Mouse (Mus musculus) embryonic facial prominence, embryonic 11.5 days (tissue): Measurements from ENCODE around the gene Marcks. TPM values are rescaled to one million over a fixed set of nuclear protein-coding genes. Genes with fewer than 3 reads are reported as not detected.

Experiments
- ATAC-seq: fragments of 200-750 bp; cut with Nextera tagmentation; replicated peaks from 2 replicates; pipeline ENCODE4 v1.8.0; 2017; ENCODE audit warnings: low read depth; ENCODE audit not compliant: insufficient number of reproducible peaks, low FRiP score, low TSS enrichment
- DNase-seq: peaks from one replicate; pipeline ENCODE4 v3.0.0-alpha.2; 2015; ENCODE audit warnings: low spot score
- H3K27ac ChIP-seq: fragments of 300-500 bp; sonication (generic); replicated peaks from 2 replicates; pipeline ENCODE4 v1.5.1; 2014; ENCODE audit warnings: mild to moderate bottlenecking, low read depth, low read length, control low read depth
- H3K27me3 ChIP-seq: fragments of 300-500 bp; sonication (generic); 2 replicates; pipeline ENCODE4 v1.6.1; 2014; ENCODE audit warnings: mild to moderate bottlenecking, low read length, moderate library complexity, mixed read lengths; ENCODE audit not compliant: control insufficient read depth, insufficient read depth
- H3K36me3 ChIP-seq: fragments of 300-500 bp; sonication (generic); replicated peaks from 2 replicates; pipeline ENCODE4 v1.6.1; 2014; ENCODE audit warnings: low read depth, mild to moderate bottlenecking, low read length, moderate library complexity, mixed read lengths; ENCODE audit not compliant: control insufficient read depth, insufficient read depth
- H3K4me1 ChIP-seq: fragments of 300-500 bp; sonication (generic); 2 replicates; pipeline ENCODE4 v1.6.1; 2014; ENCODE audit warnings: low read length, mixed read lengths; ENCODE audit not compliant: control insufficient read depth, insufficient read depth
- H3K4me2 ChIP-seq: fragments of 300-500 bp; sonication (generic); 2 replicates; pipeline ENCODE4 v1.6.1; 2014; ENCODE audit warnings: low read depth, mild to moderate bottlenecking, control low read depth, low read length, moderate library complexity
- H3K4me3 ChIP-seq: fragments of 300-500 bp; sonication (generic); 2 replicates; pipeline ENCODE4 v1.5.1; 2014; ENCODE audit warnings: low read depth, low read length, control low read depth
- H3K9ac ChIP-seq: fragments of 300-500 bp; sonication (generic); replicated peaks from 2 replicates; pipeline ENCODE4 v1.6.1; 2014; ENCODE audit warnings: mild to moderate bottlenecking, control low read depth, low read length
- H3K9me3 ChIP-seq: fragments of 300-500 bp; sonication (generic); replicated peaks from 2 replicates; pipeline ENCODE4 v1.6.1; 2016; ENCODE audit warnings: mild to moderate bottlenecking, low read length, inconsistent platforms, mixed read lengths; ENCODE audit not compliant: control insufficient read depth
- WGBS: fragments of 180-500 bp; shearing (Covaris S2); extraction: QIAGEN DNeasy Blood & Tissue Kit; methylation state at CpG from one replicate; pipeline ENCODE4 v1.1.7; 2014; 5-methylcytosine and 5-hydroxymethylcytosine counted together
- polyA plus RNA-seq: library from polyadenylated mRNA; unstranded; fragments of >200 nt; fragmentation: Nextera tagmentation; extraction: Ambion mirVana; gene quantifications from 2 replicates; pipeline ENCODE4 v1.2.1, GENCODE M21; 2014

Gene Marcks
- polyA plus RNA-seq, 1 experiment from 2014 or later: 341 TPM

- Histone ChIP-seq H3K4me3 (no peak overlapping the region), H3K36me3 (no peaks in the 10 kb centered on the region; the same call in 1 of the 2 replicates), H3K27ac (no peak overlapping the region), H3K4me2 (no peak overlapping the region), H3K27me3 (no peaks in the 10 kb centered on the region), H3K9ac (no peak overlapping the region), H3K4me1 (no peaks in the 10 kb centered on the region), H3K9me3 (no peaks in the 10 kb centered on the region)
- ATAC-seq (no peak), DNase-seq (no peak)
- 89% methylated on average over 3 of the region's 3 CpGs for WGBS
Measured at GRCm38 (mm10) chr10:37129652-37130051, 9.1 kb downstream of the Marcks start.

DNA sequence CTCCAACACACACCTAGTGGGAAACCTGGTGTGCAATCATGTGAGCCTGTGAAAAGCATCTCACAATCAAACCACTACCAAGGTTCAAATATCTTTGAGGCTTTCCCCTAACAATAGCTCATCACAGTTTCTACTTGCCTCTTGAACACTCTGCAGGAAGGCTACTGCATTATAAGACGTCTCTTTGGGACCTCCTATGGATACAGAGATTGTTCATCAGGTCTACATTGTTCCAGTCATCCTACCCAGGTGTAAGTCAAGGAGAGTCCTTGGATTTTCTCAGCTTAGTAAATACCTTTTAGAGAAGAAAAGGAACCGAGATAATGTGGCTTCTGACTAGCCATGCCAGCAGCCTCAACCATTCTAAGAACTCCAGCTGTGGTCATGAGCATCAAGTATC is 23.4 kb downstream of the Marcks start:
- whole genome bisulfite sequencing: 71% methylated on average over 2 of the region's 2 CpGs
- no peaks in the 10 kb centered on the region for H3K9me3 ChIP-seq
- H3K4me2 ChIP-seq: no peak overlapping the region
- H3K4me1 ChIP-seq: no peaks in the 10 kb centered on the region
- no peaks in the 10 kb centered on the region for H3K36me3 ChIP-seq
- H3K9ac ChIP-seq: no peak overlapping the region
- DNase-seq (no peak), ATAC-seq (no peak)
- no peaks in the 10 kb centered on the region for H3K27me3 ChIP-seq
- no peak overlapping the region for H3K27ac ChIP-seq
- H3K4me3 ChIP-seq: no peak overlapping the region

DNA sequence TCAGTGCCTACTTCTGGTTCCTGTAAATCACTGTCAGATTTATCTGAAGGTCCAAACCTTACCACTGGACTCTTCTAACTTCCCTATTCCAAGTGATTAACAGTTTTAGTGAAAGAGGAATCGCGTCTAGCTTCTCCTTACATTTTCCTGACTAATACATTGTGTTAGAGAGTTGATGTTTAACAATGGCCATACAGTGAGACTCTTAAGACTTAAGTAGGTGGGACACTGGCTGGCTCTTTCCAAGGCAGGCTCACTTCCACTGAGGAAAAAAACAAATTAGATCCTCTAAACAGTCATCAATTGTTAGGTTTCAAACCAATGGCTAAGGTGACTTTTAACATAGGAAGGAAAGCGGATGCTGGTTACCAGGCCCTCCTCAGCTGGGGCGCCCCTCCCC is 25.9 kb downstream of the Marcks start:
- H3K4me1 ChIP-seq: no peaks in the 10 kb centered on the region
- no peak for ATAC-seq
- no peaks in the 10 kb centered on the region for H3K27me3 ChIP-seq
- WGBS: 78% methylated on average over 4 of the region's 4 CpGs
- no peak overlapping the region for H3K4me2 ChIP-seq
- H3K36me3 ChIP-seq: no peaks in the 10 kb centered on the region
- no peak overlapping the region for H3K9ac ChIP-seq
- H3K9me3 ChIP-seq: no peaks in the 10 kb centered on the region
- H3K4me3 ChIP-seq: no peak overlapping the region
- no peak overlapping the region for H3K27ac ChIP-seq
- DNase-seq: no peak

DNA sequence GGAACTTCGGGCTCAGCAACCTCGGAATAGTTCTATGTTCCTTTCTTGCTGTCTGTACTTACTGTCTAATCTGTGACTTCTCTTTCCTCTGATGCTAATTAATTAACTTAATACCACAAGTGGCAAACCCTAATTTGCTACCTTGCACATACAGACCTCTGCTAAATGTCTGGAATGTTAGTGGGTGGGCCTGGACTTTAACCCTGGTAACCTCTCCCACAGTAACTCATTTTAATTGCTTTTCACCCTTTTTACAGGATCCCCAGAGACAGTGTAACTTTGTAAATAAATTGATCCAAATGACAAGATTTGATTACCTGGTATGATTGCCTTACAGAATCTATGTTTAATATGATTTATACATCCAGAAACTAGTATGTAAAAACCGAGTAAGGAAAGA is 26.4 kb downstream of the Marcks start:
- H3K9me3 ChIP-seq: no peaks in the 10 kb centered on the region

GRCm38 (mm10) chr10:37111432-37111831 is 27.3 kb downstream of the Marcks start:
- Histone ChIP-seq H3K9me3 (no peaks in the 10 kb centered on the region), H3K27me3 (no peaks in the 10 kb centered on the region), H3K27ac (no peak overlapping the region)

More for the DNA sequence above, 26.4 kb downstream of the Marcks start:
- H3K4me3 ChIP-seq: no peak overlapping the region
- no peak overlapping the region for H3K4me2 ChIP-seq
- 77% methylated on average over 3 of the region's 3 CpGs for WGBS
- H3K36me3 ChIP-seq: no peaks in the 10 kb centered on the region
- ATAC-seq (no peak), DNase-seq (no peak)
- H3K27ac ChIP-seq: no peak overlapping the region
- H3K27me3 ChIP-seq: no peaks in the 10 kb centered on the region
- no peaks in the 10 kb centered on the region for H3K4me1 ChIP-seq
- no peak overlapping the region for H3K9ac ChIP-seq

GRCm38 (mm10) chr10:37106871-37107627 is 31.7 kb downstream of the Marcks start:
- ATAC-seq (no peak), DNase-seq (no peak)
- no peak overlapping the region for H3K9ac ChIP-seq
- H3K9me3 ChIP-seq: no peaks in the 10 kb centered on the region
- 67% methylated on average over 4 of the region's 4 CpGs for WGBS
- no peak overlapping the region for H3K27ac ChIP-seq
- no peaks in the 10 kb centered on the region for H3K36me3 ChIP-seq
- no peak overlapping the region for H3K4me3 ChIP-seq
- H3K4me1 ChIP-seq: no peaks in the 10 kb centered on the region
- H3K27me3 ChIP-seq: no peaks in the 10 kb centered on the region
- H3K4me2 ChIP-seq: no peak overlapping the region

More at GRCm38 (mm10) chr10:37111432-37111831, 27.3 kb downstream of the Marcks start:
- no peaks in the 10 kb centered on the region for H3K36me3 ChIP-seq
- no peaks in the 10 kb centered on the region for H3K4me1 ChIP-seq
- no peak overlapping the region for H3K4me3 ChIP-seq
- ATAC-seq (no peak), DNase-seq (no peak)
- H3K4me2 ChIP-seq: no peak overlapping the region
- H3K9ac ChIP-seq: no peak overlapping the region
- WGBS: 84% methylated on average over 2 of the region's 2 CpGs

GRCm38 (mm10) chr10:37106303-37106702 is 32.4 kb downstream of the Marcks start:
- Histone ChIP-seq H3K9me3 (no peaks in the 10 kb centered on the region), H3K36me3 (no peaks in the 10 kb centered on the region), H3K9ac (no peak overlapping the region), H3K27me3 (no peaks in the 10 kb centered on the region), H3K4me2 (no peak overlapping the region), H3K4me1 (no peaks in the 10 kb centered on the region), H3K4me3 (no peak overlapping the region), H3K27ac (no peak overlapping the region)
- ATAC-seq (no peak), DNase-seq (no peak)
- 88% methylated on average over 8 of the region's 8 CpGs for WGBS

DNA sequence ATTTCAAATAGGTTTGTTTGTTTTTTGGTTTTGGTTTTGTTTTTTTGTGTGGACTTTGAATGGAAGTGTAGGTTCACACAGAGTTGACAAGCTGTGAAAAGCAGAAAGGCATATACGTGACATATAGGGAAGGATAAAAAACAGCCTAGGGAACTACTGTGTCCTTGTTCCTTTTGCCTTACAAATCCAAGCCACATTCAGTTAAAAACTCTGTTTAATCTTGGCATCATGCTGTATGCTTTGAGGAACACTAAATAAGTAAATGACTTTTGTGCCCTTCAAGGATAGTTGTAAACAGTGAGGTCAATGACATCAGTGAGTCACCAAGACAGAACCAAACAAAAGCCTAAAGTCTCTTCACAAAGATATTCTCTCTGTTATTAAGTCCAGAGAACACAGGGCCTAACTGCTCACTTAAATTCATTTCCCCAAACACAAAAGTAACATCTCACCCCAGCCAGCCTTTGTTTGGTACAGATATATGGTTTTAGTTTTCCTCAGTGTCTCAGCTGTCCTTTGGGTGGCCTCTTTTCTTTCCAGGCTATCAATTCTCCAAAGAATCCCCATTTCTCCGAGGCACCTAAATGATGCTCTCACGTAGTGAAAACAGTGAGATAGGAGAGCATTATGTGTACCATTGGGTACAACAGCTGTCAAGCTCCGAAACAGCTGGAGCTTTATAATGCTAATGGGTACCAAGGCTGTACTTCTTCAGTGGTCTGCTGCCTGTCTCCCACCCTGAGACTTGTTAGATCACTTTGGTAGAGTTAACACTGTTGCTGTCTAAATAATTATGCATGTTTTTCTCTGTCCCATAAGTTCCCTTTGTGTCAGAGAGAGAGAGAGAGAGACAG is 36.3 kb downstream of the Marcks start:
- Histone ChIP-seq H3K27me3 (no peaks in the 10 kb centered on the region), H3K9me3 (no peaks in the 10 kb centered on the region), H3K9ac (no peak overlapping the region), H3K4me1 (no peaks in the 10 kb centered on the region), H3K4me2 (no peak overlapping the region), H3K4me3 (no peak overlapping the region), H3K36me3 (no peaks in the 10 kb centered on the region), H3K27ac (no peak overlapping the region)
- 73% methylated on average over 4 of the region's 4 CpGs for WGBS
- DNase-seq (no peak), ATAC-seq (no peak)
